Mouse (Mus musculus) cerebellum, postnatal 25 days (tissue): ENCODE data around the gene Rabepk.
"Not testable (repeated sequence)": the region's sequence is repeated elsewhere in the genome, so short reads cannot be mapped to it uniquely, and the experiment has no call there.

Experiments
- DNase-seq, 2 experiments: peaks; one replicate each; pipeline ENCODE4 v3.0.0; 2021; ENCODE audit warnings: mixed read lengths in 2 of 2

Gene Rabepk

DNA sequence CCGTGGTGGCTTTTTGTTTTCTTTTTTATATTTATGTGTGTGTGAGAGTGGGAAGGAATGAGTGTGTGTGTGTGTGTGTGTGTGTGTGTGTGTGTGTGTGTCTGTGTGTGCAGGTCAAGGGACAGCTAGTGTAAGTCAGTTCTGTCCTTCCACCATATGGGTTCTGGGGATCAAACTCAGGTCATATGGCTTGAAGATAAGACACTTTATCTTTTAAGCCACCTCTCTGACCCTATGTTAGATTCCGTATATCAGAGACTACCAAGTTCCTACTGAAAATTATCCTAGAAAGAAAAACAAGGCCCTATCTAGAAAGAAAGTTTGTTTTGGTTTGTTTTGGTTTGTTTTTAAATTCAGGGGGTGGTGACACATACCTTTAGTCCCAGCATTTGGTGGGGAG, 37.5 kb downstream of the Rabepk start:
- DNase-seq: no peak

GRCm38 (mm10) chr2:34761272-34761671, 38.4 kb downstream of the Rabepk start:
- not testable (repeated sequence) for DNase-seq

GRCm38 (mm10) chr2:34757341-34757740, 42.4 kb downstream of the Rabepk start:
- DNase-seq: no peak

DNA sequence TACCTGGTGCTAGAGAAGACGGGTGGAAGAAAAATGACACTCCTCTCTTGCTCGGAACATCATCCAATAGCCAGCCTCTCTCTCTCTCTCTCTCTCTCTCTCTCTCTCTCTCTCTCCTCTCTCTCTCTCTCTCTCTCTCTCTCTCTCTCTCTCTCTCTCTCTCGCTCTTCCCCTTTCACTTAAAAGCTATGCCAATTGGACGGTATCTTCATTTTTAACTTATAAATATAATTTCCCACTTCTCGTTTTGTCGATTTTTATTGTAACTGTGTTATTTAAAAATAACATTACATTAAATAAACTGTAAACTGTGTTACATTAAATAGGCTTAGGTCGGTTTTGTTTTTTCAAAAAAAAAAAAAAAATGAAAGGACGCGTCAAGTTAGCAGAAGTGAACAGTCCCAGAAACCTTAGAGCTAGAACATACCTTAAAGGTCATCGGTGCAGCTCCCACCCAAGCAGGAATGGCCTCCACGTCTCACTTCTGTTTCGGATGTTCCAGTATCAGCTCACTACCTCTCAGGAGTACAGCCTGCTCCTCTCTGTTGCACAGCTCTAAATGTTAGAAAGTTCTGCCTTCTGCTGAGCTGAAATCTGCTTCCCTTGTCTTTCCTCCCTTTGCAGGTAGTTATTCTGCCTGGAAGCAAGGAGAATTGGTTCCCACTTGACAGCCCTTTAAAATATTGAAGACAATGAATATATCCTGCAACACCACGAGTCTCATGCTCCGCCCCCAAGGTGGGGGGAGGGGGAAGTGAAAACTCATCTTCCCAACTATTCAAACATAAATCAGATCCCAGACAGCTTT, 45.0 kb downstream of the Rabepk start, which contains the start of gene Gapvd1:
Gapvd1 (minus strand) TSS at position 682 of the 808 bp plus-strand sequence.
- DNase-seq: peak; percentile 37 to 48

DNA sequence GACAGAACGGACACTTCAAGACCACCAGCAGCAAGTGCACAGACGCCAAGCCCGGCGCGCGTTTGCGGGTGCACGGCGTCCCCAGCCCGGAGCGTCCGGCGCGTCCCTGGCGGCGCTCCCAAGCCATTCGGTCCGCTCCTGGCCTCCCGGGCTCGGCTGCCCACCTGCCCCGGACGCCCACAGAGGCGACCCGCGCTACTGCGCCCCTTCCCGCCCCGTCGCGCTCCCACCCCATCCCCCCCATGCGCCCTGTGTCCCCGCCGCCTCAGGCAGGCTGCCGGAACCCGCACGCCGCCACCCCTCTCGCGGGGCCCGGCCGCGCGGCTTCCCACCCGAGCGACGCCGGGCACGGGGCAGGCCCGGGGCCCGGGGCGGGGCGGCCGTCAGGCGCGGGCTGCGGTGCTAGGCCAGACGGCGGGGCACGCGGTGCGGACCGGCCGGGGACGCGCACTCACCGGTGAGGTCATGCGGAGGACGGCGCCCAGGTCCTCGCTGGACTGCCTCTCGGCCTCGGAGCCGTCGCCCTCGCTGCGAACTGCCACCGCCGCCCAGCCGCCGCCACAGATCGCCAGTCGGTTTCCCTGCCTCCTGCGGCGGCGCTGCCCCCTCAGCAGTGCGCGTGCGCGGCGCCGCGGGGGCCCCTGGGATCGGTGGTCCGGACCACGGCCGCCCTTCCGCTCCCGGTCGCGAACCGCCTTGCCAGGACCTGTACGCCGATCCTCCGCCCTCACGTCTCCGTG, 45.7 kb downstream of the Rabepk start:
- peak; percentile 93 to 95 for DNase-seq

DNA sequence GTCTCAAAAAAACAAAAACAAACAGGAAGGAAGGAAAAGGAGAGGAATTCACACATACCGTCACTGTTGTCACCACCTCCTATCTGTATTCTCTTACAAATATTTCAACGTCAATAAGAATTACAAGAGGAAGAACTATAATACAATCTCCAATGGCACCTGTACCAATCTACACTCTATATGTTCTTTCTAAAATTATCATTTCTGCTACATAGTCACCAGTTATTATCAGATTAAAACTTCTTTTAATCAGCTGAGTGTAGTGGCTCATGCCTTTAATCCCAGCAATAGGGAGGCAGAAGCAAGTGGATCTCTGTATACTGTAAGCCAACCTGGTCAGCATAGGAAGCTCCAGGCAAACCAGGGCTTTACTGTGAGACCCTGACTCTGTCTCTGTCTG, 49.5 kb downstream of the Rabepk start:
- no peak for DNase-seq

GRCm38 (mm10) chr2:34748479-34748878, 51.2 kb downstream of the Rabepk start:
- no peak for DNase-seq

DNA sequence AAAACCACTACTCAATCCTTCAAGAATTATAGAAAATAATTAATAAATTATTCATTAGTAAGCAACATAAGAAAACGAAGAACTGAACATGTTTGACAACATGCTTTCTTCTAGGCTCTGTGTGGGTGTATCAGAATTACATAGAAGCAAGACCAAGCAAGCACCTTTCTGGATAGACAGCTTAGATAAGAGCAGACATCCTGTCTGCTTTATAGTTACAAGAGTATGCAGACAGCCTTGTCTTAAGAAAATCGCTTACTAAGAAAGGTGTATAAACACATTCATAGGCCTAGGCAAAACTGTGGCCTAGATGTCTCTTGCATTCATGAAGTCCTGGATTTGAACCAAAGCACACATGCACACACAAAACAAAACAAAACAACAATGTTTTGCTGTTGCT, 54.0 kb downstream of the Rabepk start:
- DNase-seq: no peak

- DNase-seq: no peak
Observed at GRCm38 (mm10) chr2:34744476-34744875, 55.2 kb downstream of the Rabepk start.

DNA sequence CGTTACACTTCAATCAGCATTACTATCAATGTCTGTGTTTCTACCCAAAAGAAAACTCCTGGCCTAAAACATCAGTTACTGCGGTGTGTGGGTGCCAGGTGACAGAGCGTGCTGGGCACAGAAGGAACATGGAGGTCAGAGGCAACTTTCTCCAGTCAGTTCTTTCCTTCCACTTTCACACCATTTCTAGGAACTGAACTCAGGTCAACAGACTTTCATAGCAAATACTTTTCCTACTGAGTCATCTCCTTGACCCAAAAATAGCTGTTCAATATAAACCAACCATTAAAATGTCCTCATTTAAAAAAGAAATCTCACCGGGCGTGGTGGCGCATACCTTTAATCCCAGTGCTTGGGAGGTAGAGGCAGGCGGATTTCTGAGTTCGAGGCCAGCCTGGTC, 57.0 kb downstream of the Rabepk start:
- no peak for DNase-seq

- DNase-seq: no peak
Observed at GRCm38 (mm10) chr2:34741390-34742159, 58.1 kb downstream of the Rabepk start.

- no peak for DNase-seq
Observed at GRCm38 (mm10) chr2:34739684-34740391, 59.9 kb downstream of the Rabepk start.

DNA sequence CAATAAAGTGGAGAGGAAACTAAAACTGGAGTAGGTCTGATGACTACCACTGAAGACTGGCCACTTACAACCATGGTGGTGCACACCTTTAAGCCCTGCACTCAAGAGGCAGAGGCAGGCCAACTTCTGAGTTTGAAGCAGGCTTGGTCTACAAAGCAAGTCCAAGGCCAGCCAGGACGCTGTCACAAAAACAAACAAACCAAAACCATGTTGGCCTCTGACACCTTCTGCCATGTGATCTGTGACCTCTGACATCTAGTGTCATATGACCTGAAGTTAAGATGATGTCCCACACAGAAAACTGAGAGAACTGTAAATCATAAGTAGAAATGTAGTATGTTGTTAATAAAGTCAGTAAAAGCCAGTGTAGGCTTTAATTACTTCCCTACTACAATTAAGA, 61.8 kb downstream of the Rabepk start:
- DNase-seq: no peak

GRCm38 (mm10) chr2:34736626-34737025, 63.1 kb downstream of the Rabepk start:
- no peak for DNase-seq
